Mouse (Mus musculus) cerebellum, postnatal 10 days (tissue): ENCODE data around the gene Abhd5.

Source experiments
- DNase-seq, 2 experiments: peaks; one replicate each; pipeline ENCODE4 v3.0.0; 2021; ENCODE audit warnings: mixed read lengths in 2 of 2

The Abhd5 gene

DNA sequence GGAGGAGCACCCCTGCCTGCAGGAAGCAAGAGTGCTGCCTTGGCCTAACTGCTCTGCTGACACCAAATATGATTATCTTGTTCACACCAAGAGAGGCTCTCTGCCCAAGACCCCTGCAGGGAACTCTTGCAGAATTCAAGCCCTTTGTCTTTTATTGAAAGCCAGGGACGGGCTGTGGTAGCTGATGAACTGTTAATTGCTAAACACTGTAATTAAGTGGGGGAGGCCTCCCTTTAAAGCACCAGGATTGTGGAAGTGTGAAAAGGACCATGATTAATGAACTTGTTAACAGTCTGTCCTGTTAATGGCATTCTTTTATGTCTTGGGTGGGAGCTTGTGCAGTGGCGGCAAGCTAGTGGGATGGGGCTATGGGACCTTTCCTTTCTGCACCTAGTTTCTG lies 65.2 kb downstream of the Abhd5 start:
- no peak for DNase-seq

DNA sequence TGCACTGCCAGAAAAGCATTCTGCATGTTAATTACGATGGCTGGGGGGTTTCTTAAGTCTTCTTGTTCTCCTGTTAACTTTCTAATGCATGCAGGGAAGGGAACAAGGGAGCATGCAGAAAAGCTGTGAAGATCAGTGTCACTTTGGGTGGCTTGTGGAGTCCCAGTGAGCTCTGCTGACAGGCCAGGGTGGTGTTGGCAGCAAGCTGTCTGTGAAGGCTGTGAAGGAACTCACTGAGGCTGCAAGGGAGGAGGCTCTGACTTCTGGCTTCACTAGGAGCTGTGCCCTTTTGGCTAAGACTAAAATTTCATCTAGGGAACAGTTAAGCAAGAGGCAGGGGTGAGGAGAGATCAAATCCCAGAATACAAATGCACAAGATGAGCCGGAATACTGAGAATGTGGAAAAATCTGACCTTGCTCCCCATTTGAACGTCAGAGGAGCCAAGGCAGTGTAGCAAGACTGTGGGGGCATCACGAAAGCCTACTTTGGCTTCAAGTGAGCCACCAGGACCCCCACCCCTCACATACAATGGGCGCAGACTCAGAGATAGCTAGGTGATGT lies 68.9 kb downstream of the Abhd5 start:
- DNase-seq: no peak

DNA sequence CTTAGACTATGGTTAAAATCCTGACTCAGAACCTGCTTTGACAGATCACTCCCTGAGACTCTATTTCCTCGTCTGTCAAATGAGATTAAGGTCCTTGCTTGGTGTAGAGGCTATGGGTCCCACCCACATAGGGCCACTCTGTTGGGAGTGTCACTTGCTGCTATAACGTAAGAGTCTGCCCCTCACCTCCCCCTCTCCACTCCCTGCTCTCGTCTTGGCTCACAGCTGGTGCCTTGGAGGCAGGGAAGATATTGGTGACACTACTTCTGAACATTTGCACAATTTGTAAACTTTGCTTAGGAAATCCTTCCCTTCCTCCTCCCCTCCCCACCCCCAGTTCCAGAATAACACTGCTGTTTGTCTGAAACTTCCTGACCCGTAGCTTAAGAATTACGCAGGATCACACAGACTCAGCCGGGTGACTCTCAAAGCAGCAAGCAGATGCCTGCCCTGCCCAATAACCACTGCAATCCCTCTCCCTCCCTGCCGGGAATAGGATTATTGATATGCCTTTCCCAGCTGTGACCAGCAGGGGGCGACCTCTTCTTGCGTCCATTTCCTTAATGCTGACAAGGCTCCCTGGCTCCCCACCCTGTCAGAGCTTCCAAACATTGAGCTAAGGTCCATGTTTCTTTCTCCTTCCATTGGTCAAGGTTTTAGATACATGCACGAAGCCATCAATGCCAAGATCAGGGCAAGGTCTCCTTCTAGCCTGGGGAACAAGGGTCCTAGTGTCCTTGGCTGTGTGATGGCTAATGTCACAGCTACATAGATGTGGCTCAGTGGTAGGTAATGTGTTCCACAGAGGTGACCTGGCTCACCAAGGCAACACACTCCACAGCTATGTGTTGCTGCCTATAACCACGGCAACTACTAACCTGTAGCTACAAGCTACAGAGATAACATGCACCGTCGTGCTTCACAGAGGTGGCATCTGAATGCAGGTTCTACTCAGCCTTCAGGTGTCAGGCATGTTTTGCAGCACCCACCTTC lies 69.7 kb downstream of the Abhd5 start:
- DNase-seq: peak; percentile 89 to 92

DNA sequence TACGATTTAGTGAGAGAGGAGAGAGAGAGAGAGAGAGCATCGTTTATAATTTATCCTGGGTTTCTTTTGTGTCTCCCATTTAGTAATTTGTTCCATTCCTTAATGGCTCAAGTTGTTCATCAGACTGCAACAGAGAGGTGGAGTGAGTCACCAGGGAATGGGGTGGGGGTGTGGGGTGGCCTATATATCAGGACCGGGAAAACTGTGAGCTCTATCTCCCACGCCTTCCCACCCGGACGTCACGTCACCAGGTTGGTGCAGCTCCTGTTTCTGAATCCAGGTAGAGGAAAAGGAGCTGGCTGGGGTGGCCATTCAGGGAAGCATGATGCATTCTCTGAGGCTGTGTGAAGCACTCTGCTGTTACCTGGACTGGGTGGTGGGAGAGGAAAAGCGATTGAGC lies 70.5 kb downstream of the Abhd5 start:
- no peak for DNase-seq

DNA sequence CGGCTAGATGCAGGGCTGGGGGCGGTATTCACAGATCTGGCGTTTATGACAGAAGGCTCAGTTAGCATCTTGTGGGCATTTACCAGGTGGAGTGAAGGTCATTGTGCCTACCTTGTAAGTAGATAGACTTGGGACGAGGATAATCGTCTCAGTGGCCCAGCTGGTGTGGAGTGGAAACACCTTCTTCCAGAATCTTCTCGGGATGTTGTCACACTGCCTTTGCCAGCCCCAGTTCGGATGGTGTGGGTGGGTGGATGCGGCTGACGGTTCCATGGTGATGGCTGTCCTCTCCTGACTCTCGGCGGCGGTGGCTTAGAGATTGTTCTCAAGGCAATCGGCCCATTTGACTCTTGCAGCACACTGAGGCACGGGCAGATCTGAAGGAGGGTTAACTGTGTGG lies 71.3 kb downstream of the Abhd5 start:
- no peak for DNase-seq

DNA sequence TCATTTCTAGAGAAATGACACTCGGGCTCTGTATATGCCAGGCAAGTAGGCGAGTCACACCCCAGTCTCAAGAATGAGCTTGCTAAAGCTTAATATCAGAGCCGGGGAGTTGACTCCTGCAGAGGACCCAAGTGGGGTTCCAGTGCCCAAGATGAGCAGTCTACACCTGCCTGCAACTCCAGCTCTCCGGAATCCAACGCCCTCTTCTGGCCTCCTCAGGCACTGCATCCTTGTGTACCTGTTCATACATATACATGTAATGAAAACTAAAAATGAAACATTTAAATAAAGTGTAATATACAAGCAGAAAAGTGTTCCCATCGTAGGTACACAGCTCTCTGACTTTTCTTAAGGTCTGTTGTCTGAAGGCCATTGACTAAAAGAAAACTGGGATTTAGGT lies 71.7 kb downstream of the Abhd5 start:
- DNase-seq: peak; percentile 23 to 36

DNA sequence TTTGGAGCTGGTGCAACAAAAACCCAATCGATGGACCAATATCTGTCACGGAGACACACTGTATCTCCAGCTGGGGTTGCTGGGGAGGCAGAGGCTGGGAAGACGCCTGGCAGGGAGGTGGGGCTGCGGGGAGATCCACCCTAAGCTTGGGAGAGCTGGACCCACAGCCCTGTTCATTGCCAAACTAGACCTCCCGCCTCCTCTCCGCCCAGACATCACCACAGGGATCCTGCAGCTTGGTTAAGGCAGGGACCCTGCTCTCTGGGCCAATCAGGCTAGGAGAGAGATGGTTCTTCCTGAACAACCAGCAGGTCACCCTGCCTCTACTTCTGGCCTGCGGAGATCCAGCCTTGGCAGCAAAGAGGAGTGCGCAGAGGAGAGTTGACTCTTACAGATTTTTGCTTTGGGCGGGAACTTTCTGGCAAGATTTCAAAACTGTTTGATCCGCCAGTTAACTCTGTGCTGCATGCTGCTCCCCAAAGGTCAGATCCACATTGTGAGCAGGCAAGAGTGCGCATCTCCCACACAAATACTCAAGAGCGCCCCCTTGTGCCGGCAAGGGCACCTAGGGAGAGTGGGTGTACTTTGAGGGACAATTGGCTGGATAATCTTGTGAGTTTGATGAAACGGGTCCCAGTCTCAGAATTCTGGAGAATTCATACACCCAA lies 73.7 kb downstream of the Abhd5 start:
- DNase-seq: peak; percentile 64 to 70

DNA sequence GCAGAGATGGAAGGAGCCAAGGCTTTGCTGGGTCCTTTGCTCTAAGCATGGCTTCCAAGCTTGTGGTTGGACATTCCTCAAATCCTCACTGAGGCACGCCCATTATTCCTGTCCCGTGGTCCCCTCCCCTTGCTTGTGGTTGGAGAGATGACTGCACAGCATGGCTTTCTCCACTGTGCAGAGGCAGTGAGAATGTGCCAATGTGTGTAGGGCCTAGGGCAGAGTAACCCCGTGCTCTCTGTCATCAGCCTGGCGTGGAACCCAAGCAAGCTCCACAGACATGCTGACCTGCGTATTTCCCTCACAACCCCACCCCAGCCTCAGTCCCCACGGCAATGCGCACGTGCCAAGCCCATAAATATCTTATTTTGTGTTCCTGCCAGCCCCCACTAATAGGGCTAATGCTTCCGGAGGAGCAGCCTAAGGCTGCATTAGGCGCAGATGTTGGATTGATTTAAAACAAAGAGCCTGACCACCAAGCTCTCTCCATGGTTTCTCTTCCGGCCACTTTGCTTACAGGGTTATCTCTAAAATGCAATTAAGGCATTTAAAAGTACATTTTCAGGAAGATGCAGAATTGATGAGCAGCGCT lies 77.7 kb downstream of the Abhd5 start:
- no peak for DNase-seq

DNA sequence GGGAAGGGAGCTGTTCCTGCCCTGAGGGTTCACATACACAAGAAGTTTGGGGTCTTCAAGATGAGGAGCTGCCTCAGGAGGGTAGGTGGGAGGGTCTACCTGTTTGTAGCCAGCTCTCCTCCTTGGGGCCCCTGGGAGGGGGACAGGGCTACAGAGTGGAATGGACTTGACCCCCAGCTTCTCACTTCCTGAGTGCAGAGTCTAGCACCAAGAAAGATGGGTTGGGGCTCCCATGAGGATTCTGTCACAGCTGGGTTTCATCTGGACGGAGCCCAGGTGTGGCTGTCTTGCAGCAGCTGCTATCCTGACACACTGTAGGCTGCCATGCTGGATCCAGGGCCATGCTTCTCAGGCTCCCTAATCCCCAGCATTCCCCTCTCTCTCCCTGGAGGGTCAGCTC lies 78.3 kb downstream of the Abhd5 start:
- DNase-seq: no peak
